Mouse (Mus musculus): ENCODE data around the gene Myh3.

- TF ChIP-seq POLR2A (IDR thresholded peaks at IDR 0.05; ENCODE audit: borderline replicate concordance, extremely low read depth, insufficient read depth, insufficient read length, poor library complexity, severe bottlenecking) (no peak), CTCF (IDR thresholded peaks at IDR 0.05; ENCODE audit: borderline replicate concordance, extremely low read depth, insufficient read depth, insufficient read length) (no peak)
Measured at GRCm38 (mm10) chr11:67114901-67115300, 36.8 kb downstream of the Myh3 start.
